Mouse (Mus musculus) midbrain, embryonic 11.5 days (tissue): ENCODE results near the gene Nppa. TPM values are rescaled to one million over a fixed set of nuclear protein-coding genes. Genes with fewer than 3 reads are reported as not detected.

Experiments
- ATAC-seq: fragments of 200-750 bp; cut with Nextera tagmentation; 2 replicates; pipeline ENCODE4 v1.8.0; 2017; ENCODE audit warnings: moderate TSS enrichment, moderate library complexity; ENCODE audit not compliant: low FRiP score
- DNase-seq: peaks from one replicate; pipeline ENCODE4 v3.0.0; 2015; ENCODE audit warnings: low spot score; ENCODE audit errors: missing footprints
- H3K27ac ChIP-seq: fragments of 300-500 bp; sonication (generic); 2 replicates; pipeline ENCODE4 v1.5.1; 2014; ENCODE audit warnings: low read depth, low read length
- H3K27me3 ChIP-seq: fragments of 300-500 bp; sonication (generic); 2 replicates; pipeline ENCODE4 v1.6.1; 2014; ENCODE audit warnings: mild to moderate bottlenecking, low read length, moderate library complexity, mixed read lengths; ENCODE audit not compliant: control insufficient read depth, insufficient read depth
- H3K36me3 ChIP-seq: fragments of 300-500 bp; sonication (generic); 2 replicates; pipeline ENCODE4 v1.6.1; 2014; ENCODE audit warnings: mild to moderate bottlenecking, low read length, moderate library complexity, mixed read lengths; ENCODE audit not compliant: control insufficient read depth, insufficient read depth
- H3K4me1 ChIP-seq: fragments of 300-500 bp; sonication (generic); 2 replicates; pipeline ENCODE4 v1.6.1; 2014; ENCODE audit warnings: low read length; ENCODE audit not compliant: control insufficient read depth, insufficient read depth
- H3K4me2 ChIP-seq: fragments of 300-500 bp; sonication (generic); 2 replicates; pipeline ENCODE4 v1.6.1; 2014; ENCODE audit warnings: mild to moderate bottlenecking, moderate library complexity
- H3K4me3 ChIP-seq: fragments of 300-500 bp; sonication (generic); 2 replicates; pipeline ENCODE4 v1.5.1; 2014; ENCODE audit warnings: low read depth, low read length
- H3K9ac ChIP-seq: fragments of 300-500 bp; sonication (generic); 2 replicates; pipeline ENCODE4 v1.6.1; 2014; ENCODE audit warnings: low read length
- H3K9me3 ChIP-seq: fragments of 300-500 bp; sonication (generic); 2 replicates; pipeline ENCODE4 v1.6.1; 2016; ENCODE audit warnings: low read length; ENCODE audit not compliant: control insufficient read depth
- WGBS: fragments of 180-500 bp; shearing (Covaris S2); extraction: QIAGEN DNeasy Blood & Tissue Kit; methylation state at CpG from one replicate; pipeline ENCODE4 v1.1.7; 2014; 5-methylcytosine and 5-hydroxymethylcytosine counted together
- polyA plus RNA-seq: library from polyadenylated mRNA; unstranded; fragments of >200 nt; fragmentation: Nextera tagmentation; extraction: Ambion mirVana; gene quantifications from 2 replicates; pipeline ENCODE4 v1.2.1, GENCODE M21; 2014

Gene Nppa
- polyA plus RNA-seq, 1 experiment from 2014 or later, result 0.68 TPM

DNA sequence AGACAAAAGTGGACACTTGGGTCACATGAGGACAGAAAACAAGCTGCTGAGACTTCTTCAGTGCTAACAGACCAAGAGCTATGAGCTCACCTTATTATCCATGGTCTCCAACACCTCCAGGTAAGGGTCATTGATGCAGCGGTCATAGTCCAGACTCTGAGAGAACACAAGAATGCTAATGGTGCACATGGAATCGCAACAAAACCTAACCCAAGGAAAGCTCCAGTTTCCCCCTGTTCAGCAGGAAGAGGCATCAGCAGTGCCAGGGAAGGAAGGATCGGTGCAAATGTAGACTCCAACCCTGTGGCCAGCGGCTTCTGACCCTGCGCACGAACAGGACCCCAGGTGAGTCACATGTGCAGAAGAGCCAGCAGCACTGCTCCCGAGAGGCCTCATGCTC lies 28.8 kb downstream of the Nppa start:
- H3K4me3 ChIP-seq, result no peak overlapping the region
- ATAC-seq, result no peak
- WGBS, result 93% methylated on average over 7 of the region's 7 CpGs

DNA sequence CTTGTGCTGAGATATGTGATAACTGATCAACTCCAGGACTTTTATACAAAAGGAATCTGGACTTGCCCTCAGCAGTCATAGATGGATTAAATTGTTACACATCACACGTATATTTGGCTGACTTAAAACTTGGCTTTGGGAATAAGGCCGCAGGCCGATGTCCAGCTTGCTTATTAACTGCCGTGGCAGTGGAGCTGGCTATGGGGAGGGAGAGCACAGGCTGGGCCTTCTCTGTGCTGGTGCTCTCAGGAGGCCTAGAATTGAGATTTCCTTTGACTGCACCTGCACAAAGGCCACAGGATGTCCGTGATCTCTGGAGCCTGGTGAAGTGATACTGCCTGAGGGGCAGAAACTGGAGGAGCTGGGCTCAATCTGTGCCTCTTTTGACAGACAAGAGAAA lies 30.0 kb downstream of the Nppa start:
- Histone ChIP-seq H3K4me1 (no peaks in the 10 kb centered on the region), H3K36me3 (peaks cover 16% of the 10 kb centered on the region; the same call in 1 of the 2 replicates), H3K9ac (no peak overlapping the region), H3K27ac (no peak overlapping the region), H3K4me3 (no peak overlapping the region), H3K27me3 (no peaks in the 10 kb centered on the region), H3K4me2 (no peak overlapping the region), H3K9me3 (no peaks in the 10 kb centered on the region)
- DNase-seq, result peak; percentile 78
- ATAC-seq, result no peak
- WGBS, result 85% methylated on average over 5 of the region's 5 CpGs

More for the DNA sequence above, 28.8 kb downstream of the Nppa start:
- Histone ChIP-seq H3K27me3 (no peaks in the 10 kb centered on the region), H3K4me1 (no peaks in the 10 kb centered on the region), H3K9me3 (no peaks in the 10 kb centered on the region), H3K36me3 (peaks cover 21% of the 10 kb centered on the region), H3K27ac (no peak overlapping the region), H3K9ac (no peak overlapping the region), H3K4me2 (no peak overlapping the region)
- peak; percentile 60 for DNase-seq

DNA sequence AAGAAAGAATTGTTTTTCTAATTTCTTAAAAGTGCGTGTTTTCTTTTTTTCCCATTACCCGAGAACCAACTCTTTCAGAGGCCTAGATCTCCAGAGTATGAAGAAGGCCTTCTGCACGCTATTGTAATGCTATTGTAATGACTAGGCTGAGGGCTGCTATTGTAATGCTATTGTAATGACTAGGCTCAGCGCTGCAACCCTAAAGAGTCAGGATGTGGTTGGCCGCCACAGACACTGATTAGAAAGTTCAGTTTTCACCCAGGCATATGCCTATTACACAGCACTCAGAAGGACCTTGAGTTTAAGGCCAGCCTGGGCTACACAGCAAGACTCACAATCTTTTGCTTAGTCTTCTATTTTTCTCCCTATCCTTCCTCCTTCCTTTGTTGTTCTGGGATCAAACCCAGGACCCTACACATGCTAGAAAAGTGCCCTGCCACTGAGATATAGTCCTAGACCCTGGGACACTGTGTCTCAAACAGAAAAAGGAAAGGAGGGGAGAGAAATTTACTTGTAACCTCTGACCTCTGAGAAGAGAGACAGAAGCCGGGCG lies 33.4 kb downstream of the Nppa start:
- H3K27ac ChIP-seq, result no peak overlapping the region
- ATAC-seq (no peak), DNase-seq (peak; percentile 54)
- H3K9me3 ChIP-seq, result no peaks in the 10 kb centered on the region
- H3K4me2 ChIP-seq, result no peak overlapping the region
- no peaks in the 10 kb centered on the region for H3K27me3 ChIP-seq
- 58% methylated on average over 7 of the region's 7 CpGs for WGBS
- no peak overlapping the region for H3K4me3 ChIP-seq
- H3K9ac ChIP-seq, result no peak overlapping the region
- H3K36me3 ChIP-seq, result peaks cover 5% of the 10 kb centered on the region; the same call in 1 of the 2 replicates
- H3K4me1 ChIP-seq, result peaks cover 6% of the 10 kb centered on the region

DNA sequence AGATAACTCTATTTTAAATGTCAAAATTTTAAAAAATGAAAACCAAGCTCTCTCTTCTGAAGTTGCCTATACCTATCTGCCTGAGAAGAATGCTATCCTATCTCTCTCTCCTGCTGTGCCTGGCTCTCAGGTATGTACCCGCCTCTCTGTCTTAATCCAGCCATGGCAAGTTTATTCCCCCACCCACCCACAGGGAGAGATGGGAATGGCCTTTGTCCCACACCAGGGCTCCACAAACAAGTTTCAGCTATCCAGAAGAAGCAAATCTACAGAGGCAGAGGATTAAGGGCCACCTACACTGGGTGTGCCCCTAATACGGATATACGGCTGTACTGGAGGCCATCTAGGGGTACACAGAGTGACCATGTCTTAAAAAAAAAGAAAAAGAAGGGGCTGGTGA lies 34.9 kb downstream of the Nppa start:
- Histone ChIP-seq H3K4me1 (peaks cover 19% of the 10 kb centered on the region), H3K9ac (no peak overlapping the region), H3K27me3 (no peaks in the 10 kb centered on the region), H3K9me3 (no peaks in the 10 kb centered on the region), H3K4me2 (no peak overlapping the region), H3K36me3 (0 out of 2 replicates have a peak, but pooled peaks cover 3% of the 10 kb centered on the region), H3K27ac (no peak overlapping the region), H3K4me3 (no peak overlapping the region)
- no peak for DNase-seq
- 88% methylated on average over 3 of the region's 3 CpGs for WGBS
- ATAC-seq, result no peak

DNA sequence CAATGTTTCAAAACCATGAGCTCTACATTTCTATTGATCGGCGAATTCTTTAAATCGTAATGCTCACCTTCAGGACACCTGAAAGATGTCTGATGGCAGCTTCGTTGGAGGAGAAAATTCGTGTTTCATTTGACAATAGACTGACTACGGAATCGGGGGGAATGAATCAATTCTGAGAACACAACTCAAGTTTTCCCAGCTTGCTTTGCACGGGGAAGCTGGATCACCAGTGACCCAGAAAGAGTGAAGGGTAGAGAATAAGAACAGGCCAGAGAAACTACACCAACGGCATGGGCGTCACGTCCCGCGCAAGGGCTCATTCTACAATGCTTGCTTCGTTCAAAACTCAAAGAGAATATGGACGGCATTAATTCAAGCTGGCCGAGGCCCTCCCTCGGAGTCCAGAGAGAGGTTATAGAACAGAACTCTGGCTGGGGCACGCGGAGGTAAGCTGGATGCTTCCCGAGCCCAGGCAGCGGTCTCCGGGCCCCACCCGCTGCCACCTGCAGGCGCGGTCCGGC lies 37.6 kb downstream of the Nppa start:
- Histone ChIP-seq H3K4me2 (peak overlapping the region; percentile 73), H3K4me1 (peaks cover 34% of the 10 kb centered on the region), H3K9me3 (no peaks in the 10 kb centered on the region), H3K27me3 (no peaks in the 10 kb centered on the region), H3K27ac (peak overlapping the region; percentile 65), H3K36me3 (0 out of 2 replicates have a peak, but pooled peaks cover 3% of the 10 kb centered on the region), H3K4me3 (peak overlapping the region; percentile 94), H3K9ac (peak overlapping the region; percentile 89)
- 7% methylated on average over 26 of the region's 26 CpGs for WGBS
- ATAC-seq, result no peak
- DNase-seq, result peak; percentile 85

DNA sequence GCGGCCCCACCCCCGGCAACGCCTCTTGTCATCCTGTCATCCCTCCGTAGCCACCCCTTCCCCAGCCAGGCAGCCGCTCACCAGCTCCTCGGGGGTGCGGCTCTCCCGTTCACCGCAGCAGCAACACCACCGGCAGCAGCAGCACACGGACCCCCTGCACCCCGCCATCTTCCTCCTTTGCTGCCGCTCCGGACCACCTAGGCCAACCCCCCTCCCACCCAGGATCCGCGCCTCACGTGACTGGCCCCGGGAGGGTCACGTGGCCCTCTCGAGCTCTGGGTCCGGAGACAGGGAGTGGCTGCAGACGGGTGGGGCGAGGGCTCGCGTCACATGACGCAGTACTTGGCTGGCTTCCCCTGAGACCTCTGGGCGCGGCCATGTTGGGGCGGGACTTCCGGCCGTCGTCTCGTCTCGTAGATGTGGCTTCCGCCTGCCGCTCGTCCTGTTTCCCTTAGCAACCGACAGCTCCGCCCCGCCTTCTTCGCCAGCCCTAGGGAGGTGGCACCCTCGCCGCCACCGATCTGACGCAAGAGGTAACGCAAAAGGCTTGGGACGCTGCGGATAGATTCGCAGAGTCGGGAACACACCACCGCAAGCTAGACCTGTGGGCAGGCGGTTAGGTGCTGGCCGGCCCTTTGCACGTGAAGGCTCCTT lies 38.2 kb downstream of the Nppa start, which contains the start of the genes Clcn6 and Mthfr:
Gene Clcn6 (minus strand): TSS at position 222 of the 654 bp plus-strand sequence.
Gene Mthfr (plus strand): TSS at position 478 of the 654 bp plus-strand sequence.
- Histone ChIP-seq H3K27ac (peak within 1 kb of the TSS; percentile 65), H3K4me1 (peaks cover 34% of the 10 kb centered on the region), H3K4me2 (peak within 1 kb of the TSS; percentile 83), H3K36me3 (0 out of 2 replicates have a peak, but pooled peaks cover 3% of the 10 kb centered on the region), H3K27me3 (no peaks in the 10 kb centered on the region), H3K4me3 (peak within 1 kb of the TSS; percentile 94), H3K9me3 (no peaks in the 10 kb centered on the region), H3K9ac (peak within 1 kb of the TSS; percentile 89)
- DNase-seq, result peak; percentile 100
- WGBS, result under 1% methylated on average over 54 of the region's 54 CpGs
- peak; percentile 96 for ATAC-seq

DNA sequence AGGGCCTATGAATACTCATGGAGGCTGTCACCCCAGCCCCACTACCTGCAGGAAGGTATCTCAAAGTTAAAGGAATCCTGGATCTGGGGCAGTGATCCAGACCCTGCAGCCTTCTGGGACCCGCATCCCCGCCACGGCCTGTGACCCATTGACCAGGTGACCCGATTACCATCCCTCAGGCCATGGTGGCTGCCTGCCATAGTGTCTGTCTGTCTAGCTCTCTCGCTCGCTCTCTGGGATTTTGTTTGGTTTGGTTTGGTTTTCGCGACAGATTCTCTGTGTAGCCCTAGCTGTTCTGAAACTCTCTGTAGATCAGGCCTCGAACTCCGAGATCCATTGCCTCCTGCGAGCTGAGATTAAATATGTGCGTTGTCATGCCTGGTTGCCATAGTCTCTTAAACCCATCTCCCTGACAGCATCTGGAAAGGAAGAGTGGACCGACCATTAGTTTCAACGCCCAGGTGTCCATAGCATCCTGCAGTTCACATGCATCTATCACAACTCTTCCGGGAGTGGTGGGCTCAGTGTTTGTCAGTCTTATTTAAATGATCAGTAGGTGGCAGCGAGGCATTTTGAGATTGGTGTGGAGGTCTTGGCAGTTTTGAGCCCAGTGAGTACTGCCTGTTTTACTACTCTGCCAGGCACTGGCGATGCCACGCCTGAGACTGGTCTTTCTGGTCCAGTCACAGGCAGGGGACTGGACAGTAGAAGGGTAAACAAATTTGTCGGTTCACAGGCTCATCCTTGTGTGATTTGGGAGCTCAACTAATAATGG lies 38.9 kb downstream of the Nppa start:
- H3K9ac ChIP-seq, result peak overlapping the region; percentile 68
- peak overlapping the region; percentile 83 for H3K4me2 ChIP-seq
- ATAC-seq (no peak), DNase-seq (peak; percentile 86)
- peaks cover 34% of the 10 kb centered on the region for H3K4me1 ChIP-seq
- H3K4me3 ChIP-seq, result peak overlapping the region; percentile 94
- 22% methylated on average over 19 of the region's 19 CpGs for WGBS
- no peaks in the 10 kb centered on the region for H3K9me3 ChIP-seq
- H3K27ac ChIP-seq, result peak overlapping the region; percentile 36; the same call in 1 of the 2 replicates
- 0 out of 2 replicates have a peak, but pooled peaks cover 3% of the 10 kb centered on the region for H3K36me3 ChIP-seq
- no peaks in the 10 kb centered on the region for H3K27me3 ChIP-seq

DNA sequence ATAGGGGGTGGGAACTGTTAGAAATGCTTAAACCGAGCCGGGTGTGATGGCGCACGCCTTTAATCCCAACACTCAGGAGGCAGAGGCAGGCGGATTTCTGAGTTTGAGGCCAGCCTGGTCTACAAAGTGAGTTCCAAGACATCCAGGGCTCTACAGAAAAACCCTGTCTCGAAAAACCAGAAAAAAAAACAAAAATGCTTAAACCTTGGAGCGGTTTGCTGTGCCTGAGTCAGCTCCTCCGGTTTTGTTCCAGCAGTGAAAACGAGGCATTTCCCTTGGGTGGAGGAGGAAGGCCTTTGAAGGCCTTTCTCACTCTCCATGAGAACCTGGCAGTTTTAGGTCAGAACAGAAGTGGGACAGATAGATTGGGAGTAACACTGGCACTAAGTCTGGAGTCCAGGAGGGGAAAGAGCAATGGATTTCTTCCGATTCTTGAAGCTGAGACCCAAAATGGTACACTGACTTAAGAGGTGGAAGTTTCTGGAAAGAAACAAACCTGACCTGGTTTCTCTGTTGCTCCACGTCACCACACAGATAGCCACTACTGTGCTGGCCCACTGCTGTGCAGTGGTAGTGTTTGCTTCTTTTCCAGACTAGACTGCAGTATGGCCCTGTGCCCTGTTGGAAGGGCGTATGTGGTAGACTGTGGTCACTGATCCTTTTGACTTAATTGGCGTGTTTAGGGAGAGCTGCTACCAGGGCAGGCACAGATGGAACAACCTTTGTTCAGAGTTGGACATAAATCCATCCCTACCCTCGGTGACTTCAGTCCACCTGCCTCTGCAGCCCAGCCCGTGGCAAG lies 39.7 kb downstream of the Nppa start:
- Histone ChIP-seq H3K4me2 (peak overlapping the region; percentile 83), H3K9ac (peak overlapping the region; percentile 73; the same call in 1 of the 2 replicates), H3K27me3 (no peaks in the 10 kb centered on the region), H3K9me3 (no peaks in the 10 kb centered on the region), H3K4me3 (peak overlapping the region; percentile 45), H3K4me1 (peaks cover 34% of the 10 kb centered on the region), H3K36me3 (peaks cover 5% of the 10 kb centered on the region; the same call in 1 of the 2 replicates), H3K27ac (peak overlapping the region; percentile 78)
- DNase-seq (no peak), ATAC-seq (no peak)
- 60% methylated on average over 15 of the region's 15 CpGs for WGBS
